Mouse (Mus musculus): ENCODE results near the gene Atp5e.

Atp5e gene

DNA sequence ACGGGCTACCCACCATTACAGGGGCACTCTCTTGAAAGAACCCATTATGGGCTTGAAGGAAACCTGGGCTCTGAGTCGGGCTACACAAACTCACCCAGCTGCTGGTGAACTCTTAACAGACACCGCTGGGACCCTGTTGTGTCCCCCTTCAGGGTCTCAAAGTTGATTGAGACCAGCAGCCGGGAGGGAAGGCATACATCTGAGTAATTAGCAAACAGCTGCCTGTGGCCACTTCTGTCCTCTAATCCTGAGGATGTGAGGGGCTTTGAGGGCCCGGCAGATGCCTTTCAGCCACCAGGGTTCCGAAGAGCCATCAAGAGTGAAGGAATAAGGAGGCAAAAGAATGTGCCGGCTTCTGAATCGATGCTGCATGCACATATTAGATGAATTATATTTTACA lies 17.0 kb downstream of the Atp5e start:
- DNase-seq (ENCODE audit: low read depth): no peak

DNA sequence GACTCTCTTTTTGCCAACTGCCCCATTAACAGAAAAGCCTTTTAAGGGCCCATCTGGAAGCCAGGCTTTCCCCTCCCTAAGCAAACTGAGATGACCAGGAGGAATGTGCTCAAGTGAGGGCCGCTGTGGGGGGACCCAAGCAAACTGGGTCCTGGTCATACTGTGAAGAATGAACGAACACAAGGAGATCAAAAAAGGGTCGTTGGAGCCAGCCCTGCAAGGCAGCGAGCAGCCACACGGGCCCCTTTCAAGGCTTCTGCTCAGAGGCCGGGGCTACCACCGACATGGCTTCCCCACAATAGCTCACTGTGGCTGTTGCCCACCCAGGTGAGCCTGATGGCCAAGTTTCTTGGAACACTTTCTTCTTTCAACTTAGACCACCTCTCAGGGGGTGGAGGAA lies 17.4 kb downstream of the Atp5e start:
- no peak for DNase-seq (ENCODE audit: low read depth)

DNA sequence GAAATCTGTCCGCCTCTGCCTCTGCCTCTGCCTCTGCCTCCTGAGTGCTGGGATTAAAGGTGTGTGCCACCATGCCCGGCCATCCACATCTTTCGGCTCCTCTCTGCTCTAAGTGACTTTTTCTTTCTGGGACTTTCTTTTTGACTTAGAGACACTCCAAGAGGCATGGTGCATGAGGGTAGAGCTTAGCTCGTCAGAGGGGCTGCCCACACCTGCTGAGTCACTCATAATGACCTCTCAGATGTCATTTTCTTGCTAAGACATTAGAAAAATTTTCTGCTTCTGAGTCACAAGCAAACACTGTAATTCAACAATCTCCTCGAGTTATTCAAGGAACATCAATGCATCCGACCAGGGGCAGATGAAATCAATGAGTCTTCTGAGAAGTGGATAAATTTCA lies 18.9 kb downstream of the Atp5e start:
- DNase-seq (ENCODE audit: low read depth): peak; percentile 5

DNA sequence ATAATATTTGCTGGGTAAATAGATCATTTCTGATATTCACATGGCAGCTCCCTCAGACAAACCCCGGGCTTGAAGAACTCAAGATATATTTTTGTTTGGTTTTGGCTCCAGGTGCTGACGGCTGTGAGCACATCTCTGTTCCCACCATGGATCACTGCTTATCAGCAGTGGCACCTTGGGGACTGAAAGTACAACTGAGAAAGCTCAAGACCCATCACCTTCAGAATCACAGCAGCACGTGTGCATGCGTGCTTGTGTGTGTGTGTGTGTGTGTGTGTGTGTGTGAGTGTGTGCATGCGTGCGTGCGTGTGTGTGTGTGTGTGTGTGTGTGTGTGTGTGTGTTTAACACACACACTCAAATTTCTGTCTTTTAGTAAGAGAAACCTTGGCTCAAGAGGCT lies 19.5 kb downstream of the Atp5e start:
- no peak for DNase-seq (ENCODE audit: low read depth)

DNA sequence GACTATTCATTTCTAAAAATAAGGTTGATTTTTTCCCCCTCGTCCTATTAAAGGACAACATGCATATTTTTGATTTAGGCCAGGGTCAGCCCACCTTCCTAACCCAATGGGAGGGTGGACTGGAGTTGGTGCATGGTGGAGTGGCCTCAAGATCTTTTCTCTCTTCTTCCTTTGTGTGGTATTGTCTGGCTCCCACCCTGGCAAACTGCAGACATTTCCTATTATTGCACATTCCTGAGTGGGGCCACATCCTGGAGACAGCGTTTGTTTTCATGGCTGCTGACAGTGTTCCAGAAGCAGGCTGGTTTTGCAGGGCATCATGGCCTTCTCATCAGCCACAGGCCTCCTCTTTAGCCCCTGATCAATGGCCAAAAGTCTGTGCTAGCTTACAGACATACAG lies 20.9 kb downstream of the Atp5e start:
- DNase-seq (ENCODE audit: low read depth): peak; percentile 12

DNA sequence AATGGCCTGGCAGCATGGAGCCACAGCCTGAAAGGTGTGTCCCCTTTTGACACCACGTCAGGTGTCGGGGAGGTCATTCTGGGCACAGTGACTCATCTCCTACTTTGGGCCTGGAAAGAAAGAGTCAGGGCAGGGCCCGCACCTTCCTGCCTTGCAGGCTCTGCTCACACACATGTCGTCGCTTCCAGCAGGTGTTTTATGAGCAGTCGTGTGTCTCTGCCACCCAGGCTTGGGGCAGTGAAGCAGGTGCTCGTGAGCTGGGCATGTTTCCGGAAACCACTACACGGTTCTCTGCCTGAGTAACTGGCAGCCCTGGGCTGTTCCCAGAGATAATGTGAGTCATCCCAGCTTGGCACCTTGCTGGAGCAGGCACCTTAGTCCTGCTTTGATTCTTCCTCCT lies 21.4 kb downstream of the Atp5e start:
- DNase-seq (ENCODE audit: low read depth): no peak

DNA sequence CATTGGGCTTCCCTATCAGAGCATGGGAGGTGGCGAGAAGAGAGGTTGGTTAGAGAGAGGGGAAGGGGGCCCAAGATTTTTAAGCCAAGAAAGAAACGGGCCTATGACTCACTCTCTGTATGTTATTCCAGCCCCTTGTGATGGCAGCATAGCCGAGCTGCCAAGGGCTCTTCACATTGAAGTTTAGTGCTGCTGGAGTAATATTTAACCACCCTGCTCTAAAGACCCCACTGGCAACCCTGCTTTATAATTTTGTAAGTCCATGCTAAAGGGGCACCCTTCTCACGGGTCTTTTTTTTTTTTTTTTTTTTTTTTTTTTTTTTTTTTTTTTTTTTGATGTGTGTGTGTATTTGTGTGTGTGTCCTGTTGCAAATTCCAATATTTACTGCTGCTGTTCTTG lies 22.0 kb downstream of the Atp5e start:
- DNase-seq (ENCODE audit: low read depth): peak; percentile 16

DNA sequence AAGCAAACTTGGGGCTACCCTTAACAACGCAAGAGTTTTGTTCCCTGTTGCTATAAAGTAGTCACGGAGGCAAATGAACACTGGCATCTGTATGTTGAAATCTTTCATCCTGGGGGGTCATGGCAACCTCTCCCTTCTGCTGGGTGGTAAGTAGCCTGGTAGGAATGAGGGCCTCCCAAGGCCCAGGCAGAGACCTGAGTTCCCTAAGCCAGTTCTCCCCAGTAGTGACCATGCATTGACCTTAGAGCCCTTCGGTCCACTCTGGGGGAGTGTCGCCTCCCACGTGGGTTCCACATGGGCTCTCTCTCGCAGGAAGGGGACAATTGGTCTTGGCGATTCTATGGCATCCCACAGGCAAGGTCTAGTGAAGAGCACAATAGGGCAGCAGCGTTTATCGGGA lies 23.9 kb downstream of the Atp5e start:
- DNase-seq (ENCODE audit: low read depth): no peak

DNA sequence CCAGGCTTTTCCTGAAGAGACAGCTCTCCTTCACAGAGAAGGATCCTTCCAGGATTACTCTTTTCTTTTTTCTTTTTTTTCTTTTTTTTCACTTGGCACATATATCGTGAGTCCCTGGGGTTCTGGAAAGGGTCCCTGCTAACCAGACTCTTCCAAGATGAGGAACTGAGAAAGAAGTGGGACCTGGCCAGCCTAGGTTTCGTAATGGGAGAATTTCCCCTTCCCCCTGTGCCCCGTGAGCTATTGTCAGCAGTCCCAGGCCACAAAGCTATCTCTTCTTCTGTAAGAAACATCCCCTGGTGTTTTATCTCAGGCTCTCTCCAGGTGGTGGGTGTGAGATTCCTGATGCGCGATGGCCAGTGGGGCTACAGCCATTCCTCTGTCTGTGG lies 24.5 kb downstream of the Atp5e start:
- no peak for DNase-seq (ENCODE audit: low read depth)

DNA sequence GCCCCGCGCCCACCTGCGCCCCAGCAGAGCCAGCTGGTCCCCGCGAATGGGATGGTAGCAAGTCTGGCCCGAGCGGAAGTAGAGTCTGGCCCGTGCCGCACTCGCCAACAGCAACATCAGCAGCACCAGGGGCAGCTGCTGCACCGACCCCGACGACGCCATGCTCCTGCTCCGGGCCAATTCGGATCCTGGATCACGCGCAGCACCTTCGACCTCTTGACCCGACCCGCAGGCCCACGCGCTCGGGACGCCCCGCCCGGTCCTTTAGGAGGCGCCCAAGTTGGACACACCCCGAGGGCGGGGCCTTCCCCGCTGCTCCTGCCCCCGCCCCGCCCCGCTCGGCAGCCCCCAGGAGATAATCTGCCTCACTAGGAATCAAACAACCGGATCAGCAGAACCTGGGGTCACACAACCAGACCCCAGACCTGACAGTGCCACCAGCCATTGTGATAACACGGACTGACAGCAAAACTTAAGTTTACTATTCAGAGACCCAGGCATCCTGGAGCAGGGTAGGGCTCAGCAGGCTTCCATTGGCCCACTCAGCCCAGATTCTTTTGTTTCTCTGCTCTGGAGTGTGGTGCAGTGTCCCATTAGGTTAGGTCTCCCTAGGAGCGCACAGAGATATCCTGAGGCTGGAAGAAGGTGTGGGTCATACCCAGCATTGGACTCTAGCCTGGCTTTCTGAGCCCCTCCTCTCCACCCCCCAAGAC lies 25.0 kb downstream of the Atp5e start, which contains the start of gene Ctsz:
Gene Ctsz, minus strand, starts transcription at position 303 of the 713 bp plus-strand sequence.
- DNase-seq (ENCODE audit: low read depth): peak; percentile 82

DNA sequence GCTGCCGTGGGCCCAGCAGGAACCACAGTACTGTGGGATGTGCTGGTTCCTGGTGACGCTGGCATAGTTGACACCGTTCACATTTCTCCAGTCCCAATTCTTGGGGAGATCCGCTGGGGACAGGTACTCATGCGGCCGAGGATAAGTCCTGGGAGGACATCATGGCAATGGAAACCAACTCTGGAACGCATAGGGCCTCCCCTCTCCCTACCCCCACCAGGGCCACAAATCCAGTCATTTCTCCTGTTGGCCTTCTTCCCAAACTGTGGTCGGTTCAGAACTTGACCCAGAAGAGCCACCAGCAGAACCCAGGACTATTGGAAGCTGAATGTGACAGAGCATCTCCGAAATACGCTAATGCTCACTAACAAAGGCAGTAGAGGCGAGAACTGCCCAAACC lies 25.7 kb downstream of the Atp5e start:
- DNase-seq (ENCODE audit: low read depth): no peak

DNA sequence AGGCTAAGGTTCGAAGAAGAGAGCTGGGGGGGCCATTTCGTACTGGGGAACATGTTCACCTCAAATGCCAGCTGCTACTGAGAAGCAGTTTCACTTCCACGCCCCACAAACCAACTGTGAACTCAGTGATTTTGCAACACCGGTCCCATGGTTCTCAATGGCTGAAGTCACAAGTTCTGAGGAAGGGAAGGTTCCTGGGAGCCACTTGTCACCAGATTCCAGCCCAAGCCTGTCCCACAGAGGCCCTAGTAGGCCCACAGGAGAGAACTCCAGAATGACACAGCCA lies 26.3 kb downstream of the Atp5e start:
- no peak for DNase-seq (ENCODE audit: low read depth)

DNA sequence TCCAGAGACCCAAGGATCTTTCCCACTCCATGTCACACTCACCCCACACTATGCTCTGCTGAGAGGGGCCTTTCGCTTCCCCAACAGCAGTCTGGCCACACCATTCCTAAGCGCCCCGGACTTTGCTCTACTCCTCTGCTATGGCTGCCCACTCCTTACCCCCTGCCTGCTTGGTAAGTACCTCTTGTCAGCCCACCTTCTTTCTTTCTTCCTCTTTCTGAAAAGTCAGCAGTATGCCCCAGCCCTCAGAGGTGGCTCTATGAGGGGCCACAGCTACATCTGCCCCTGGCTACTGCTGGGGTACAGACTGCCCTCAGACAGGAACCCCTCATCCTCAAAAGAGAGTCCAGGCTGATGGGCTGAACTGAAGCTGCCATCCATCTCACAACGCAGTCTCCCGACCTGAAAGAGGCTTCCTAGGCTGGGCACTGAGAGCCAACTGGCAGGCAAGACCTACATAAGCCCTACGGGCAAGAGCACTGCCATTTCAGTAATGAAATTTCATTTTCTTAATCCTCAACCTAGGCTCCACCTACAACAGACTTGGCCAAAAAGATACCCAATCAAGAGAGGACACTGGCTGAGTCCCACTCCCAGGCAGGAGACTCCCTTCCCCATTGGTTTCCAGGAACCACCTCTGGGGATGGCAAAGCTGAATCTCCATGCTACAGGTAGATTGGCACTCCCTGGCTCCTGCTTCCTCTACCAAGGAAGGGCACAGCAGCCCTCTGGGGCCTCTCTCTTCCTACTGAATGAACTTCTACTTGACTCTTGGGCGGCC lies 26.8 kb downstream of the Atp5e start:
- no peak for DNase-seq (ENCODE audit: low read depth)

DNA sequence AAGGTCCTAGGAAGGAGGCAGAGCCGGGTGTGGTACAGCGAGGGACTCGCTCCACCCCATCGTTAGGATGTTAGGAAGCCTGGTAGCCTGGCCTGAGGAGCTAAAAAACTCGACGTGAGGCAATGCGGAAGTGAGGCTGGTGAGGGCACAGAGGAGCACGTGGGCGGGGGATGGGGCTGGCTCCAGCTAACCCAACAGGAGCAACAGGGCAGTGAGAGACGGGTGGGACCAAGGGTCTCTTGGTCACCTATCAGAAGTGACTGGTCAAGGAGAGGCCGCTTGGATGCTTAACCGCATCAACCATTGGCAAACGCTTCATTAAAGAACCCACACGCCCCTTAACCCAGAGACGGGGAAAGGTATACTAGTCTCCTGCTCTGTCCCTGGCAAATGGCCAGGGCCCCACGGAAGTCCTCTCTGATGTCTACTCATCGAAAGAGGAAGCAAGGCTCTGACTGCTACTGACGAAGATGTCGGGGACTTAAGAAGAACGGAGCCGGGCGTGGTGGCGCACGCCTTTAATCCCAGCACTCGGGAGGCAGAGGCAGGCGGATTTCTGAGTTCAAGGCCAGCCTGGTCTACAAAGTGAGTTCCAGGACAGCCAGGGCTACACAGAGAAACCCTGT lies 27.7 kb downstream of the Atp5e start:
- DNase-seq (ENCODE audit: low read depth): no peak

DNA sequence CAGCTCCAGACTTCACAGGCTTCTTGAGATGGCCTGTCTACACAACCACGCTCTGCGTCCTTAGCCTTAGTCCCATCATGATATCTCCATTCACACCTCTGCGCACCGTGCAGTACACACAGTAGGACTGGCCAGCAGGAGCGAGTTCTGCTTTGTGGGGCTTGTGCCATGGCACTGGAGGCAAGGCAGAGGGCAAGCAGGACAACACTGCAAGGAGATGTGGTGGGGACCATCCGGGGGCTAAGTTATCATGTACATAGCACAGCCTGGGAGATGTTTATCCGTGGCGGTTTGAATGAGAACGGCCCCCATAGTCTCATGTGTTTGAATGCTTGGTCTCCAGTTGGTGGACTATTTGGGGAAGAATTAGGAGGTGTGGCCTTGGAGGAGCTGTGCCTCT lies 29.0 kb downstream of the Atp5e start:
- DNase-seq (ENCODE audit: low read depth): no peak

DNA sequence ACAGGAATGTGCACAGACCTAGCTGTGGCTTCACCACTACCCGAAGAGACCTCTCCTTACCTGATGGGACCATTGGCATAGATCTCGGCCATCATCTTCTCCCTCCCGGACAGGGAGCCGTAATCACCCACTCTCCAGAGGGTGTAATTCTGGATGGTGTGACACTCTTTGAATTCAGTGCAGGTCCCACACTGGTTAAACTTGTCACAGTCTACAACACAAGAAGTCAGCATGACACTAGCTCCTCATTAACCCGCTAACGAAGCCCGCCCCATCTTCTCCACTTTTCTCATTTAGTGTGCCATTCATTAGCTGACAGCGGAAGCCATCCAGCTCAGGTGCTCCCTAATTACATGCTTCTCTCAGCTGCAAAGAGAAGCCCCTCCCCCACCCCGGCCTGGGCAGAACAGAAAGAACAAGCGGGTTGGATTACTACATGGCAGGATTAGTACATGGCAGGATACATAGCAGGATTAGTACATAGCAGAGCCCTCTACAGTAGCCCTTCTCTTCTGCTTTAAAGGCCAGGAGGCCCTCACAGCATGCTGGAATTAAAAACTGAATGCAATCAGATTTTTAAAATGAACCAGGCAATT lies 34.8 kb downstream of the Atp5e start:
- DNase-seq (ENCODE audit: low read depth): no peak

DNA sequence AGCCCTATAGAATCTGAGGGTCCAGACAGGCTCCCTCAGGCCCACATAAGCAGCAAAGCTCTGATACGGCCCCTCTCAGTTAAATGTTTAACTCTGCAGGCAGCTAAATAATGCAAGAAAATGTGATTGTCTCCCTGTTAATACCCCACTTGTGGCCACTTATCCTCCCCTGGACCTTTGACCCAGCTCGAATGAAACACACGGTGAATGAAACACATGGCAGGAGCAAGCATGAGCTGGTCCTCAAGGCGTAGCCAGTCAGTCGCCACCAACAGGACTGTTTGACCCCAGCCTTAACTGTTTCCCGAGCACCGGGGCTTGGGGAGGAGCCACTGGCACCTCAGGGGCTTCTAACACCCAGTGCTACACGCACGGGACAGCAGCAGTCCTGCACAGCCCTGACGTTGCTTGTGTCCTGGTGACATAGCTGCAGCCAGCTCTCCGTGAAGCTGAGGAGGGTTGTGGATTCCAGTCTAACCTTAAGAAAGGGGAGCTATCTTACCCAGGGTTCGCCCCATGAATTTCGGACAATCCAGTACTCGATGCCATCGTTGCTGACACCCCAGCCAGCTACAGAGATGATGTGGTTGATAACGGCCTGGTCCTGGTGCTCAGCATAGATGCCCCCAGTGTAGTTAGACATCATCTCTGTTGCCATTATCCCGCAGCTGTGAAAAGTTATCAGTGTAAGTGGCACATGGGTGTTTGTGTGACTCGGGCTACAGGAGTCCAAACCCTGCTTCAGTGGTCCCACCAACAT lies 35.6 kb downstream of the Atp5e start:
- no peak for DNase-seq (ENCODE audit: low read depth)

DNA sequence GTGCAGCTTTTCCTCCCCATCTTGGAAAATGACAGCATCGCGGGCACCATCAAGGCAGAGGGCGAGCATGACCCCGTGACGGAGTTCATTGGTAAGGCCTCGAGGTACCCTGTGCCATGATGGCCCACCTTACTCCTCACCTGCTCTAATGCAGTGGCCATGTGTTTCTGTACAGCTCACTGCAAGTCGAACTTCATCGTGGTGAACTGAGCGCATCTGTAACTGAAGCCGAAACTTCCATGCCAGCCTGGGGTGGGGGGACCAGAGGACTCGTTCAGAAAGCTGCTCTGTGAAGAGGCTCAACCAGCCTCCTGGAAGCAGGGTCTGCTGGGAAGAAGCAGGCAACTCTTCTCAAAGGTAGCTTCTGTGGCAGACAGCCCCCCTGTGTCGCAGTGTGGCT lies 37.0 kb downstream of the Atp5e start:
- no peak for DNase-seq (ENCODE audit: low read depth)

DNA sequence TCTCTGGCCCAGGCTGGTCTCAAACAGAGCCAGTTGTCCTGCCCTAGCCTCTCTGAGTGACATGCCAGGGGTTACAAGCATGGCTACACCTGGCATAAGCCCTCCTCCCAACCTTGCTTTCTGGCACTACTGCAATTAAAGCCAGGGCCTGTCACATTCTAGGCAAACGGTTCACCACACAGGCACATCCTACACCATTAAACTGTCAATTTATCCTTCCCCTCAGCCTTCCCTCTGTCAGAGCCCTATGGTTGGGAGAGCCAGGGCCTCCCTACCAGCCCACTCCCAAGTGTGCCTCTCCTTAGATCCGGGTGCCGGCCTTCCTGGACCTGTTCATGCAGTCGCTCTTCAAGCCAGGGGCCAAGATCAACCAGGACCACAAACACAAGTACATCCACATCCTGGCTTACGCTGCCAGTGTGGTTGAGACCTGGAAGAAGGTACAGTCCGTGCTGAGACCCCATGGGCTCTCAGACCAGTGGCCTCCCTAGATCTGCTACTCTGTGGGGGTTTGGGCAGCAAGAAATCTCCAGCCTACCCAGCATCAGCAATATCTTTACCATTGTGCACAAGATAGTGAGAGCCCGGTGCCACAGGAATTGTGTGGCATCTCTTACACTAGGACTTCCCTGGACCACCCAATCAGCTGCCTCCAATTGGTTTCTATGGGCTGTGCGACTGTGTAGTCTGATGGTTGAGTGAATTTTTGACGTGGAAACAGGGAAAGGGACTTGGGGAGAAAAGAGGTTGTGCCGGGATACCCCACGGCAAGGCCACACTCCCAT lies 39.4 kb downstream of the Atp5e start:
- no peak for DNase-seq (ENCODE audit: low read depth)

DNA sequence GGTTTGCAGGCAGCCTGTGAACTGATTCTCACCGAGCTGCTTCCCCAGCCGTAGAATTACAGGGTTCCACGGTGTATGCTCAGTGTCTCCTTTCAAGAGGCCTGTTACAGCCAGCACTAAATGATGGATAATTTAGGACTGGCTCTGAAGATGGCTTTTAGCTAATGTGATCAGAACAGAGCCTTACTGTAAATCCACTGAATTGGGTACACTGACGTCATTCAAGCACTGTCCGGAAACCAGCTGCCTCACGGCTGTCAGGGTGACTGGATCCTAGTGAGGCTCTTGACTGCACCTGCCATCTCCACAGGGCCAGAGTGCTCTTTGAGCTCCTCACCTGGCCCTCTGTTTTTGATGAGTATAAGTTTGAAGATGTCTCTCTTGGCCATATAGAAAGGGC lies 42.8 kb downstream of the Atp5e start:
- DNase-seq (ENCODE audit: low read depth): no peak

DNA sequence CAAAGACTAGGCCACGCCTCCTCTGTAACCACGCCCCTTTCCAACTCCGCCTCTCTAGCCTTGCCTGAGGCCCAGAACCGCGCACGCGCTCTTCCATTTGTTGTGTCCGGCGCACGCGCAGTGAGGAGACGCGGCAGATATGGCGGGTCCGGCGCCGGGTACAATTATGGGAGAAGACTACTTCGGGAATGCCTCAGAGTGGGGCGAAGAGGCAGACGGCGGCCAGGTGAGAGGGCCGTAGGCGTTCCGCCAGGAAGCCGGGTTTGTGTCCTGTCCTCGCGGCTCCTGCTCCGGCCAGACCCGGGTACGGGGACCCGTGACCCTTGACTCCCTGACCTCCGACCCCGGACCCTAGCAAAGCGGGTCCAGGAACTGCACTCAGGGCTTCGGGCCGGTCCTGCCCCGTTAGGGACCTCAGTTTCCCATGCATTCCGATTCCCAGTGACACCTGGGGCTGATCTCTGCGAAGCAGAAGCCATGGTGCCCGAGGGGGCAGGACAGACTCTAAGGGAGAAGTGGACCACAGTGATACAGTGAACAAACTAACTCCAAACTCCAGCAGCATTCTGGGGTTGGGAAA lies 48.1 kb downstream of the Atp5e start, which contains the start of gene Nelfcd:
Gene Nelfcd, plus strand, starts transcription at position 74 of the 580 bp plus-strand sequence.
- peak; percentile 100 for DNase-seq (ENCODE audit: low read depth)
